Mouse (Mus musculus): ENCODE data around the gene Dennd6a.

- no peak for TF ChIP-seq POLR2A (IDR thresholded peaks at IDR 0.05; ENCODE audit: low read depth, low read length)
- TF ChIP-seq CTCF (conservative IDR thresholded peaks at IDR 0.05; ENCODE audit: insufficient read depth, insufficient read length, low read depth, low read length), result no peak
These were observed 74.2 kb downstream of the Dennd6a start for GRCm38 (mm10) chr14:26647811-26648210.

All from kidney, adult 2 months (tissue).